Mouse (Mus musculus) urinary bladder, adult 2 months (tissue): ENCODE results near the gene Galnt3. TPM values are rescaled to one million over a fixed set of nuclear protein-coding genes. Genes with fewer than 3 reads are reported as not detected.

Experiments used
- polyA plus RNA-seq: library from polyadenylated mRNA; depleted of rRNA; stranded (reverse); fragments of >200 nt; gene quantifications from 2 replicates; pipeline ENCODE4 v1.2.3, GENCODE M21; 2012; rRNA removed

Gene Galnt3
- polyA plus RNA-seq, 1 experiment: 7.9 TPM

Other genes with a start within 250 kb of the Galnt3 start
- 10.8 and 12.9 TPM in 2 replicates for gene Ttc21b, start 131.6 kb upstream of the Galnt3 start, polyA plus RNA-seq